Mouse (Mus musculus) lung, postnatal 25 days (tissue): ENCODE results near the gene Fam180a.

ENCODE experiments used
- DNase-seq: peaks from one replicate; pipeline ENCODE4 v3.0.0; 2022; ENCODE audit warnings: low spot score

Gene Fam180a

DNA sequence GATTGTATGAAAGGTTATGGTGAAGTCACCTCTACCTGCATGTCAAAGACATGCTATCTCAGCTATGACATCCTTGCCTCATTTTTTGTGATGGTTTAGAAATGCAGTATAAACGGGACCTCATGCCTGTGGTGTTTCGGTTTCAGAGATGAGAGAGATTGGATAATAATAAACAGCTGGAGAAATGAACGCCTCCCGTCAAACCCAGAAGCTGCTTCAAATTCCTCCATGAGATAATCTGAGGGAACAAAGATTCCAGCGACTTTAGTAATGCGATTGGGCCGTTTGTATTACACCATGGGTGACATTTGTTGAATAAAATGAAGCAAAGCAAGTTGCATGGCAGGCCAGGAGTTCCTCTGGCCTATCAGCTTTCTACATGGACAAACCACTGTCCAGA, 16.5 kb downstream of the Fam180a start:
- no peak for DNase-seq

DNA sequence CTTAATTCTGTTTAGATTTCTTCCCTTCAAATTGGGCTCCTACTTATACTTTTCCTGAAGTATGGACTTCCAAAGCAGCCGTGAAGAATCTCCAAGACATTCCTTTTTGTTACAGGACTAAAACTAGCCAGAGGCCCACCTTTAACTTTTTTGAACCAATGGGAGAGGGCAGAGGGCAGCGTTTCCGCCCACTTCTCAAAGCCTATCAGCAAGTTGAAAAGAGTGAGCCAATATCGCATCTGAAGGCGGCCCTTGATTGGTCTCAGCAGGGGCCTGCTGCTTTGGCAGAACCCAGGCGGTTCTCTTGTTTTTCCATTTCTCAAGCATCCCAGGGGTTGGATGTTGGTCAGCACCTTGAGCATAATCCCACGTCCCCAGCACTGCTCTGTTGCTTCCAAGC, 17.9 kb downstream of the Fam180a start, which contains the start of gene Slc13a4:
Slc13a4 (minus strand) TSS at position 95 of the 400 bp plus-strand sequence.
- DNase-seq = no peak

DNA sequence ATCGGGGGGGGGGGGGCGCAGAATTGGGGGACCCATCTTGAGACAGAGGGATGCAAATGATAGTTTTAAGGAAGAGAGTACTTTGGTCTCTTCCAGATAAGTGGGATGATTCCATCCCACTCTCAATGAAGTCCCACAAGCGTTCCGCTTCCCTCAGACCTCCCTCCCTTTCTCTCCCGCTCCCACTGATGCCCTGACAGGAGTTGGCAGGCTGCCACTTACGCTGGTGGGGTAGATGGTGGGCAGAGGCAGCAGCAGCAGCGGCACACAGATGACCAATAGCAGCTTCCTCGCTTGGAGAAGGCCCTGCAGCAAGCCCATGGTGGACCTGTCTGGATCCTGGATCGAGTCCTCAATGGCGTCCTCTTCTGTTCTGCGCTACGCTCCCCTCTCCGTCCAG, 18.8 kb downstream of the Fam180a start:
- no peak for DNase-seq

DNA sequence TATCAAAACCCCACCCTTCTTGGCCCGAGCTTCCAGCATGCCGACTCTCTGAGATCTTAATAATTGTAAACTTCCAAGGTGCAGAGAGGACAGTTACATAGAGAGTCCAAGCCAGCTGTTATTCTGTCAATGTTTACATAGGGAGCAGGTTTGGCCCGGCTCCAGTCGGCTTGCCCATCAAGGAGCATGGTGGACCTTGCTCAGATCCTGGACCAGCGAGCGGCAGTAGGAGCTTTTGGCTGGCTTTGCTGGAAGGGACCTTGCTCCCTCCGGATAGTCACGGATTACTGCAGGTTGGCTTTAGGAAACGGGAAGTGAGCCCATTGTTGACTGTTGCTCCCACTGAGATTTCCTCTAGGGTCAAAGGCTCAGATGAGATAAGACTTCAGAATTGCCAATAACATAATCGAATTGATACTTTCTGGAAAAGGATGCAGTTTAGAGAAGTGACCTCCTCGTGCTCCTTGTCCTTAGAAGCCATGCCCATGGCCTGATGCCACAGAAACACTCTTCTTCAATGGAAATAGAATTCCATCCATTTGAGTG, 22.5 kb downstream of the Fam180a start:
- no peak for DNase-seq

DNA sequence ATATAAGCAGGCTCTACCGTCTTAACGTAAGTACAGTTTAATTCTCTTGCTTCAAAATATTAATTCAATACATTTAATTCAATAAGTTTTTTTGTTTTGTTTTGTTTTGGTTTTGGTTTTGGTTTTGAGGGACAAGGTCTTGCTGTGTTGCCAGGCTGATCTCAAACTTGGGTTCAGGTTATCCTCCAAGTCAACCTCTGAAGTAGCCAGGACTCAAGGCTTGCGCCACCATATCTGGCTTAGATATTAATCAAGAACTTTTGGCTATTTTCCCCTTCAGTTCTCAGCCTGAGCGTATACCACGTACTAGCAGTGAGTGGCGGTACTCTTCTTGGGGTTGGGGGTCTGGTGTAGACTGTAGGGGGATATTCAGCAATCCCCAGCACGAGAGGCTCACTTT, 23.4 kb downstream of the Fam180a start:
- no peak for DNase-seq

DNA sequence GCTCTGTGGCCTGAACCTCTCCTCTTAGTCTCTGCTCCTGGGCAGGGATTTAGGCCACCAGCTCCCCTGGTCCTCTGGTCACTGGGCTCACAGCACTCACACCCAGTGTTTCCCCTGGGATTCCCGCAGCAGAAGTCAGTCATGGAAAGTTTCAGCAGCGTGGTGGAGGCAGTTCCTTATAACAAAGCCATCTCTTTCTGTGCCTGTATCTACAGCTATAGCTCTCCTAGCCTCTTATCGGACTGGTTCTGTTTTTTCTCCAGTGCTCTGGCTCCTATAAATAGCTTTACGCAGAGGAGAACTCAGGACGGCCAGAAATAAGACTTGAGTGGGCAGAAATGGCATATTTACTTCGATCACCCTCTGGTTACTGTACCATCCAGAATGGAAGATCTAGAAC, 27.6 kb downstream of the Fam180a start:
- DNase-seq = no peak

DNA sequence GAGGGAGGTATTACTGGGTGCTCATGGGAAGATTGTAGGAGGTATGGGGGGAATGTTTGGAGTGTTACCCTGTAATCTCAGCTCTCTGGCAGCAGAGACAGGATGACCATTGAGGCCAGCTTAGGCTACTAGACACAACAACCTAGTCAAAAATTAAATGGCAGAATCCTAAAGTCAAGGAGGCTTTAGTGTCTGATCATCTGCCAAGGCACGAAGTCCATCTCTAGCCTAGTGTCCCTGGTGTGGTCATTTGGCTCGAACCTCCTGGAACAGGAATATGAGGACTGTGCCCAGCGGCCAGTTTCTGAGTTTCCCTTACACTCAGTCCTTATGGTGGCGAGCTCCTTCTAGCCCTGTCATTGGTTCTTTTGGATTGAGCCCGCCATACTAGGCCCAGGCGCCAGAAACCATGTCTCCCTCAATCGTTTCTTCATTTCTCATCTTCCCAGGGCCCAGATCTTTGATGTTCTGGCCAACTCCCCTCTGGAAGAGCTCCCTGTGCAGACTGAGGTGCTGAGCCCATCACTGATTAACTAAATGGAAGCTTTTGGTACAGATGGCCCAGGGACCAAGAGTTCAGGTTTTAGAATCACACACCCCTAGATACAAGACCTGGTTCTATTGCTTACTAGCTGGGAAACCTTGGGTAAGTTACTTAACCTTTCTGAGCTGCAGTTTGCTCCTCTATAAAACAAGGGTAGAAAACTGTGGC, 28.3 kb downstream of the Fam180a start:
- no peak for DNase-seq

DNA sequence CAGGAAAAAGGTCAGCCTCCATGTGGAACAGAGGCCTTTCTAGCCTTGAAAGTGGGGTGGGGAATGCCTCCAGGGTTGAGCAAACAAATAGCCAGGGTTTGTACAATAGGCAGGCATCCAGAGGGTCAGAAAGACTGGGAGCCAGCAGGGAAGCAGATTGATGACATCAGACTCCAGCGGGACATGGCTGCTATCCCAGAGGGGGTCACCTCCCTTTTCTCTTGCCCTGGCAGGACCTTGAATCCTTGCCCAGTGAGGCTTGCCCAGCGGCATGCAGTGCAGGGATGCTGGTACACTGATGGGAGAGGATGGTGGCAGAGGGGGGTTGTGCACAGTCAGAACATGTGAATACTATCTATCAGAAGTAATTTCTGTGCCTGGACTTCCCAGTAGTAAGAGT, 28.9 kb downstream of the Fam180a start:
- no peak for DNase-seq

DNA sequence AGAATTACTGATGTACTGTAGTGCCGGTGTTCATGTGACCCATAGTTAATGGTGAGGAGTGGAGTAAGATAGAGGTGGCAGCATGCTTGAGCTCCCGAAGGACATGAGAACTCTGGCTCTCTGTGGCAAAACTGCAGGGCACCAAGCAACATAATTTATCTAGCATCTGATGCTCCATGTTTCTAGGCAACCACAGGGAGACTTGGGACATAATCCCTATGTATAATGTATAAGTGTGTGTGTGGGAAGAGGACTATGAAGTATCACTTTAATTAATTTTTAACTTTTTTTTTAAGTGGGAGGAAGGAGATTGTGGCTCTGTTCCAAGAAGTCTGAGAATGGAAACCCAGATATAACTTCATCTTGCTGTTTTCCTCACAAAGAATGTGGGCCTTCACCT, 31.0 kb downstream of the Fam180a start:
- DNase-seq = no peak

DNA sequence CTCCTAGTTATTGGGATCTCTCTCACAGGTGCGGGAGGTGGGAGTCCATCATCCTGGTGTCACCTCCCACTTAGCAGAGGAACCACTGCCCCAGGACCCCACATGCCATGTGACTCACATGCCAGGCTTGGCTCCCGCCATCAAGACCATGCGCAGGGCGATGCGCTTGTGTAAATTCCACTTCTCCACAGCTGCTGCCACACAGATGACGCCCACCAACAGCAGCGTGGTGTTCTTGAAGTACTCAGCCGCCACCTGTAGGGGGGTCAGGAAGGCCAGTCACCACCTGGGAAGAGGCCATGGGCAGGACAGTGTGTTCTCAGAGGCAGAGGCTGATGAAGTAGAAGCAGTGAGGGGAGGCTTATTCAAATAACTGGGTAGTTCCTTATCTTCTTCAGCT, 36.3 kb downstream of the Fam180a start:
- no peak for DNase-seq

DNA sequence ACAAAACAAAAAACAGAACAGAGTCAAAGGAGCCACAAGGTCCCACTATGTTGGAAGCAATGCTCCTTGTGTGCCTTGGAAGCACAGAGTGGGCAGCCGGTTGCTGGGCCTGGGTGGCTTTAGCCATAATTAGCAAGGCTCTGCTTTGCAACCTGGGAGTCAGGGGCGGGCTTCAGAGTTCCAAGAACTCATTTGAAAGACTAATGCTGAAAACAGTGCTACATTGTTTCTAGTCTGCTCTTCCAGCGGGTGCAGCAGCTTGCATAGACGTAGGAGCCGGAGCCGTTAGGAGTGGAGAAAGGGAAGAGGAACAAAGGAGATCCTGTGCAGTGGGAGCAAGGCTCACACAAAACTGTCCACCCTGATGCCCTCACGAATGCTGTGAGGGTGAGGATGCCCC, 37.0 kb downstream of the Fam180a start:
- no peak for DNase-seq

DNA sequence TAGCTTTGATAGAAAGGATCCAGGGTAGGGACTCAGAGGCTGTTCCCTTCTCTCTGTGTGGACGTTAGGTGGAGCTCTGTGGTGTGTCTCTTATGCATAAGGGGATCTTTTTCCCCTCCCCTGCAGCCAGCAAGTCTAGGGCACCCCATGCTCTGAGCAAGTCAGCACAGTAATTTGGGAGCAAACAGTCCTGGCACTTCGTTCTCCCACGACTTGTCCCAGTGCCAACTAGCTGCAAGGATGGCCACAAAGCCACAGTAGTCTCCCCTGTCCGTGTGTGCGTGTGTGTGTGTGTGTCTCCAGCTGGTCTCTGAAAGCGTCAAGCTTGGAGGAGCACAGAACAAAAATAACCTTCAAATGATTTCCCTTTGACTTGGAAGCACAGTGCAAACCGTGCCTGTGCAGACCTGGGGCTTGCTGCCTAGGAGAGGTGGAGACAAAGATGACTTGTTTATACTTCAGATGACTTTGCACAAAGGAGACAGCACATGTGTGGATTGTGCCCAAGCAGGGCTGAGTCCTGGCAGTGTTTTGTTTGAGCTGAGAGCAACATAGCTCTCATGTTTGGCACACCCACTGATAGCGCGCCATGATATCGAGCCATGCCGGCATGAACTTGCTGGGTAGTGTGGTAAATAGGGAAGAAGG, 37.7 kb downstream of the Fam180a start:
- no peak for DNase-seq

DNA sequence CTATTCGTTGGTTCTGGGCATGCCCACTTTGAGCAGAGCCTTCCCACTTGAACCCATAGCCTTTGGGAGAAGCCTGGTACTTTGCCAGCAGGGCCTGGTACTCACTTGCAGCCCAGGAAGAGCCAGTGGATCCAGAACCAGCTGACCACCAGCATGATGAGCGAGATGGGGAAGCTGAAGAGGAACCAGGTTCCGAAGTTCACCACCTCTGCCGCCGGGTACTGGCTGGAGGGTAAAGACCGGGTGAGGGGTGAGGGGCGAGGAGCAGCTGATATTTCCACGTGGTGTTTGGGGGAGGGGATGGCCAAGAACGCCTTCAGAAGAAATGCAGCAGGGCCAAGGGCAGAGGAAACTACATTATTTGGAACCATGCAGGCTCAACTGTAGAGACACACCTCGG, 46.6 kb downstream of the Fam180a start:
- no peak for DNase-seq

DNA sequence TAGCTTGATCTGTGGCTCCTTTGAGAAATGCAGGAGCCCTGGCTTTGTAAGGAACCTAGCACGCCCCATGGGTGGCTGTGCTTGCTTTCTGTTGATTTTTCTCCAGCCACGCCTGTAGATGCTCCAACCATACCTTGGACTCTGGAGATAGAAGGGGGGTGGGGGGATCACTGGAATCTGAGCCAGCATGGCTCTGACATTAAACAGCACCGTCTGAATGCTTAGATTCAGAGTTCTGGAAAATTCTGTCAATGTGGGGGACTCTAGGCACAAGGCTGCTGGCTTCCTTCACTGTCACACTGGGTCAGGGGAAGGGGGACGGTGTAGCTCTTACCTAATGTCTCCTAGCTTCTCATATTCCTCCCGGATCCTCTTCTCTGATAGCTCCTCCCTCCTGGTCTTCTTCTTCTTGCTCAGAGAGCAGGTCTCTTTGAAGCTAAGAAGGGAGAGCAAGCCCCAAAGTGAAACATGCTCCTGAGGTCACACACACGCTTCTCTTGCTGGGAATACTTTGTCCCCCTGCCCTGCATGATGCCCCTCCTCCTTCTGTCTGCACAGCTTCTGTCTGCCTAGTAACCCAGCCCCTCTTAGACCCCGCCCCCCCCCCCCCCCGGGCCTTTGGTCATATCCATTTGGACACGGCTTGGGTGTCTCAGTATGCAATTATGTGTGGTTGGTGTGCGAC, 47.9 kb downstream of the Fam180a start:
- DNase-seq = no peak

DNA sequence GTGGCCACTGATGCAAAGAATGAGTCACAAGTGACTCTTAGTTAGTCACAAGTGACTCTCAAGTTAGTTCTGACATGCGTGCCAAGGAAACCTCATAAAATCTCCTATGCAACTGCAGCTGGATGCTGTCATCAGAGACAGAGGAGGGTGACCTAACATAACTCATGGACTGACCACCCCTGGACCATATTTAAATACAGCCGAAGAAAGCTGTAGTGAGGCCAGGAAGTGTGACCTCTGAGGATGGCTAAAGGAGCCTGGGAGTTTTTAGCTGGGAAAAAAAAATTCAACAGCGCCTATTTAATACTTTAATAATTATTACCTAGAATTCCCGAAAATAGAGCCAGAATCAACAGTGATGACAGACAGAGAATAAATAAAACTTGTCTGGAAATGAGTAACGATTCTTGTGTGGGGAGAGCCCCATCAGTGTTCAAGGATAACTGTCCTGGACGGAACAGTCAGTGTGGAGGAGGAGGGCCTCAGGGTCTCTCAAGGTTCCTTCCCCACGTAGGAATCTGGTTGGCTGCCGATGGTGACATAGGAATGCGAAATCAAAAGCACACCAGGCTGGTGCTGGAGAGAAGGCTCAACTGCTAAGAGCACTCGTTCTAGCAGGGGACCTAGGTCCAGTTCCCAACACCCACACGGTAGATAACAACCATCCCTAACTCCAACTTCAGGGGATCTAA, 52.4 kb downstream of the Fam180a start:
- DNase-seq = no peak

DNA sequence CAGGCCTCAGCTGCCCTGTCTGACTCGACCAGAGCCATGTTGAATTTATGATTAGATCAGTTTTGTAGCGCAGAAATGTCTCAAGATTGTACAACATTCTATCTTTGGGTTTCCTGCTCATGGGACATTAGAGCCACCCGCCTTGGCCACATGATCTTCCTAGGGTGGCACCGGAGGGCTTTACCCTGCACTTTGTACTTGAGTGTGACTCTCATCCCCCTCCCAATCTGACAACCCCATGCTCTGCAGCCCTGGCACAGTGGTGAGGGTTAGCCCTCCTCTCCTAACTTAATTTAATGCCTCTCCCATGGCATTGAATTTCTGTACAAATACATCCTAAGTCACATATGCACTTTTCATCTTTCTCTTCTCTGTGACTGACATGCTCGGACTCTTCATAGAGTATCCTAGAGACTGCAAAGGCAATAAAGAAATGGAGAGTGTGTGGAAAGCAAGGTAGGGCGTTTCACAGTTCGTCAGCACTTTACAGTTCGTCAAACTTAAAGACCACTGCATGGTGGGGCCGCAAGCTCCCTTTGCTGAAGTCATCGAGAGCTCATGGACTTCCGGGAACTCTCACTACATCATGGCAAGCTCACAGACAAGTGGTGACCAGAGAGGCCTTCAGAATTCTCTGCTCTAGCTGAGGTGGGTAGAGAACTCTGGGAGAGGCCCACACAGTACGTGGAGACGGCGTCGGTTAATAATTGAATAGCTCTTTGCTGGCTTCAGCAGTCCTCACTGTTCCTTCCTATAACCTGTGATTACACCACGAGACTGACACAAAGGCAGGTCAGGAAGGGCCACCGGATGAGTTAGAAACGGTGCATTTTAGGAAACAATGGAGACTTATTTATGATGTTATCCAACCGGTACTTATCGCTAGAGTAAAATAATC, 53.8 kb downstream of the Fam180a start:
- DNase-seq = no peak

DNA sequence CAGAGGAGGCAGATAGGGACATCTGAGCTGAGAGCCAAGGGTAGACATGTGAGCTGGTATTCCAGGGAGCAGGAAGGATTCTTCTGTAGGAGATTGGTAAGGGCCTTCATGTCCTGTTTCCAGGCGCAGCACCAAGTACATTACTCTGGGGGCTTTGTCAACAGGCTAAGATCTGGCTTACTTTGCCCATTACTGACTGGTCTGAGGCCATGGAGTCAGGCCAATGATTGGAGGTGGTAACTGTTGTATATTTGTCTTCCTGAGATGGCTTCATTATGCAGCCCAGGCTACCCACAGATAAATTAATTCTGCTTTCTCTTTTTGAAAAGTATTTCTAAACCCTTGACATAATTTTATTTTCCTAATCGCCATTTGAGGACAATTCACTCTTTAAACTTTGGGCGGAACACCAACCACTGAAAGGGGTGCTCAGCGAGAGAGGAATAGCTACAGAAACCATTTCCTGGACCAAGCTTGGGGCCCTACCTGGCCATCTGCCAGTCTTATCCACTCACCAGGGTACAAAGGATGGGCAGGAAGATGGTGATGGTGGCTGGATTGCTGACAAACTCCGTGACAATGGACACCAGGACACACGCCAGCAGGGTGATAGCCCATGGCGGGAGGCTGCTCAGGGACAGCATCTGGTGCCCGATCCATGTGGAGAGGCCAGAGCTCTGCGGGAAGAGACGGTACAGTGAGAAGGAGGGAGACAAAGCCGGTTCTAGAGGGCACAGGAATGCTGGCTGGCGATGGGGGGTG, 54.7 kb downstream of the Fam180a start:
- no peak for DNase-seq

DNA sequence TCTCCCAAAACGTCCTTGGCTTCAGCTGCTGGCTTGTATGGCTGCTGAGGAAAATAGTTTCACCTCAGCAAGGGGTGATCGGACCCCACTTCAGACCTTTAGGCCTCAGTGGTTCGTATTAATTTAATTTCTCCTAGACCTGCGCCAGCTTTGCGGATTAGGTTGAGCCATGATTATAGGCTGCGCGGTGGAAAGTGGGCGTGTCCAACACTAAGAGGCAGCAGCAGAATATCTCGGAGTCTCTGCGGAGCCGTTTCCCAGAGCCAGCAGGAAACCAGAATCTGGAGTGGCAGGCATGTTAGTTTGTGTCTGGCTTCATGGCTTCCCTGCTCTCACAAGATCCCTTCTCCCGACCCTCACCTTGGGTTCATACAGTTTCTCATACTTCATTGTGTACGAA, 56.3 kb downstream of the Fam180a start:
- no peak for DNase-seq

DNA sequence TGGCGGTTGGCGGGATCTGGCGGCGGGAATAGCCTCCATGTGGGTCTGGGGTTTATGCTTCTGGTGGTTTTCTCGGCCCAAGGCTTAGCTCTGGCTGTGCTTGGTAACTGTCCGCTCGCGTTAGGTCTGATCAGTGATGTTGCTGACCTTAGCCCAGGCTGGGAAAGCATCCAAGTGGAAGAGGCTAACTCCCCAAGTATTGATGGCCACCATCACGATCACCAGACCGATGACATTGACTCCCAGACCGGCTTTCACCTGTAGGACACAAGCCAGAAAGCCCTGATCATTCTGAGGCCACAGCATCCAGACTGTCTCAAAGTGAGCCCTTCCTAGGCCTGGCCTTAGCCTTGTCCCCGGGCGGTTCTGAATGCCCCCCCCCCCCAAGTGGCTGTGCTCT, 57.2 kb downstream of the Fam180a start:
- DNase-seq = no peak

DNA sequence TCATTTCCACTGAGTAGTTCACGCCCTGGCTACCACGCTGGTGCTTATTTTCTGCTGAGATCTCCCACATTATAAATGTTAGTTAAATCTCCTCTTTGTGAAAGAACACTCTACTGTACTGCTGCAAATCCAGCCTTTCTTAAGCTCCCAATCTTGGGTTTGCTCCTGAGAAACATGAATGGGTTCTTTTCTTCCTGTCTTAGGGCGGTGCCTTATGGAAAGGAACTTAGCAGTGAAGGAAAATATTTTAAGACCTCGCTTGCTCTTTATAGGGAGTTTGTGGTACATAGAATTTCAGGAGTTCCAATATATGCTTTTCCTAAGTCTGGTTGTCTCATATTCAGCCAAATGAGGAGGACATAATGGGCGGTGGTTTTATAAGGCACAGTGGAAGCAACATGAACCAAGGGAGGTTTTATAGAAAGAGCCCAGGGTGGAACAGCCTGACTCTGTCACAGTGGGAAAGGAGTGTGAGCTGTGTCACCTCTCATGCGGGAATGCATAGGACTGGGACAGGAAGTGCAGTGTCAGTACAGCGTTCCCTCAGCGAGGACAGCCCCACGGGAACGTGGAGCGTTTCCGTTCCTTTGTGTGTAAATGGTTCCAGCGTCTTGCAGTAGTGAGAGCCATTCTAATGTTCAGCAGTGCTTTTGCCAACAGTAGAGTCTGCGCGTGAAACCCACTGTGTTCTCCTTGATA, 60.2 kb downstream of the Fam180a start:
- no peak for DNase-seq
